In the genomic region with DNA sequence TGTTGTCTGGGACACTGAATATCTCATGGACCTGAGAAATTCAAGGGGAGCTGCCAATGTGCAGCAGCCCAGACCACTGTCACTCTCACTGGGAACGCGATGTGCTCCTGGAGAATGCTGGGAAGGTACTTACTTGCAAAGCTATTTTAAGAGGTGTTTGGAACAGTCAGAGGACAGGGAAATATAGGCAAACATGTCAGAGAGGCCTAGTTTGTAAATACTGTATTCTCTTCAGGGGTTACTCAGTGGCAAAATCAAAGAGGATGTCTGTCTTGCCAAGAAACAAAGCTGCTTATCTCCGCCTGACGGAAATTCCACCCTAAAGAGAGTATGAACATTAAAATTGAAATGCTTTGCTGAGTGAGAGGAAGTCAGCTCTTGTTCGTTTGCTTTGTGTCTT, we compare ENCODE assay signal across 16 mouse cellular contexts. TPM values are rescaled to one million over a fixed set of nuclear protein-coding genes. Genes with fewer than 3 reads are reported as not detected.
DNase-seq lines count a peak whose midpoint lies in the region; ATAC-seq and TF ChIP-seq lines count a peak whose summit lies in the region.
"Had no signal": no experiment of that assay in that cellular context is flagged by ENCODE, and none has a peak within 500 bp of the region (broad histone marks: within the 10 kb centered on the region; RNA-seq: fewer than 3 reads in every experiment).

No protein-coding gene starts in this region.

- TF ChIP-seq CTCF in liver, postnatal 0 days (IDR thresholded peaks at IDR 0.05; ENCODE audit: low read depth), result no peak
- no peak for TF ChIP-seq CTCF in lung, embryonic 14.5 days (IDR thresholded peaks at IDR 0.05; ENCODE audit: low read depth)

- TF ChIP-seq EP300 in liver, postnatal 0 days (IDR thresholded peaks at IDR 0.05; ENCODE audit: low read depth), result peak; percentile 80; the same call in 1 of the 2 replicates

- peak; percentile 3 for DNase-seq in adrenal gland, postnatal 10 days
- no peak for DNase-seq in adrenal gland, postnatal 25 days
- DNase-seq in liver, postnatal 0 days, result no peak
- no peak for DNase-seq in liver
- peak; percentile 63 for DNase-seq in lung, embryonic 14.5 days
- DNase-seq in B cell, adult 2 months, result no peak
- no peak for DNase-seq in frontal cortex, postnatal 25 days (ENCODE audit: low spot score in 2 of 2)
- DNase-seq: adrenal gland, postnatal 36 days; cerebellum, postnatal 36 days; gastrocnemius, adult 2 months had no signal

- H3K27ac ChIP-seq in liver, postnatal 0 days (ENCODE audit: low read depth), result no peak overlapping the region
- H3K27ac ChIP-seq in lung, embryonic 14.5 days (ENCODE audit: low read depth), result peak overlapping the region; percentile 43; the same call in 1 of the 2 replicates
- H3K27ac ChIP-seq: embryonic facial prominence, embryonic 12.5 days; gastrocnemius, adult 2 months; hindbrain, embryonic 13.5 days; limb, embryonic 13.5 days had no signal

- no peak overlapping the region for H3K9ac ChIP-seq in liver, postnatal 0 days (replicated peaks)
- H3K9ac ChIP-seq in lung, embryonic 14.5 days, result no peak overlapping the region
- H3K9ac ChIP-seq: embryonic facial prominence, embryonic 12.5 days; hindbrain, embryonic 13.5 days; limb, embryonic 13.5 days had no signal

- ATAC-seq in liver, postnatal 0 days, result peak; percentile 27; the same call in 1 of the 2 replicates
- peak; percentile 38; the same call in 1 of the 2 replicates for ATAC-seq in lung, embryonic 14.5 days (ENCODE audit: insufficient read depth)
- no peak for ATAC-seq in megakaryocyte-erythroid progenitor cell, adult 5-6 weeks (replicated peaks; ENCODE audit: low FRiP score, low TSS enrichment, poor library complexity, severe bottlenecking)

- no peaks in the 10 kb centered on the region for H3K36me3 ChIP-seq in liver, postnatal 0 days (replicated peaks; ENCODE audit: insufficient read depth, low read length)
- H3K36me3 ChIP-seq in lung, embryonic 14.5 days (ENCODE audit: insufficient read depth), result no peaks in the 10 kb centered on the region
- H3K36me3 ChIP-seq: embryonic facial prominence, embryonic 12.5 days; hindbrain, embryonic 13.5 days; limb, embryonic 13.5 days had no signal

- no peaks in the 10 kb centered on the region for H3K9me3 ChIP-seq in liver, postnatal 0 days (ENCODE audit: low read length)
- H3K9me3 ChIP-seq in lung, embryonic 14.5 days (ENCODE audit: low read depth, low read length), result no peaks in the 10 kb centered on the region
- H3K9me3 ChIP-seq: embryonic facial prominence, embryonic 12.5 days; hindbrain, embryonic 13.5 days; limb, embryonic 13.5 days had no signal

- no peaks in the 10 kb centered on the region for H3K27me3 ChIP-seq in liver, postnatal 0 days (ENCODE audit: insufficient read depth, low read length)
- H3K27me3 ChIP-seq in lung, embryonic 14.5 days (ENCODE audit: insufficient read depth, low read length), result no peaks in the 10 kb centered on the region
- H3K27me3 ChIP-seq: embryonic facial prominence, embryonic 12.5 days; hindbrain, embryonic 13.5 days; limb, embryonic 13.5 days had no signal

- H3K4me1 ChIP-seq in liver, postnatal 0 days (ENCODE audit: insufficient read depth), result no peaks in the 10 kb centered on the region
- no peaks in the 10 kb centered on the region for H3K4me1 ChIP-seq in lung, embryonic 14.5 days (ENCODE audit: insufficient read depth)
- H3K4me1 ChIP-seq: embryonic facial prominence, embryonic 12.5 days; hindbrain, embryonic 13.5 days; limb, embryonic 13.5 days had no signal

- no peak overlapping the region for H3K4me2 ChIP-seq in liver, postnatal 0 days (ENCODE audit: low read depth, low read length)
- no peak overlapping the region for H3K4me2 ChIP-seq in lung, embryonic 14.5 days
- H3K4me2 ChIP-seq: embryonic facial prominence, embryonic 12.5 days; hindbrain, embryonic 13.5 days; limb, embryonic 13.5 days had no signal

- WGBS in liver, postnatal 0 days (ENCODE audit: insufficient replicate concordance), result 50% methylated on average over 5 of the region's 5 CpGs
- 18% methylated on average over 5 of the region's 5 CpGs for WGBS in lung, embryonic 14.5 days

- H3K4me3 ChIP-seq in liver, postnatal 0 days (ENCODE audit: low read depth, low read length), result no peak overlapping the region
- H3K4me3 ChIP-seq in lung, embryonic 14.5 days (ENCODE audit: low read depth, low read length), result no peak overlapping the region
- H3K4me3 ChIP-seq: embryonic facial prominence, embryonic 12.5 days; gastrocnemius, adult 2 months; hindbrain, embryonic 13.5 days; limb, embryonic 13.5 days; myocyte had no signal

RNA-seq across cellular contexts. Expression of a gene that starts 17.3 kb away (rescaled TPM):
- total RNA-seq in adrenal gland, postnatal 10 days (2021), result 1 to 10 TPM in 1 of 2 experiments, under 1 TPM in 1; 0.78 to 1.9 TPM
- total RNA-seq in adrenal gland, postnatal 25 days (2021), result 0.15 TPM in 1 of 2 replicates, not detected in the other
- polyA plus RNA-seq in liver, postnatal 0 days (2015; fragmentation: Nextera tagmentation; extraction: Ambion mirVana), result 0.21 and 0.22 TPM in 2 replicates
- polyA plus RNA-seq in lung, embryonic 14.5 days (2014; fragmentation: Nextera tagmentation; extraction: Ambion mirVana), result 3.2 and 3.5 TPM in 2 replicates
- total RNA-seq in megakaryocyte-erythroid progenitor cell, adult 5-6 weeks (2014; fragmentation: Nextera tagmentation), result not detected in 2 replicates
- total RNA-seq in megakaryocyte-erythroid progenitor cell, adult 5-6 weeks (2017), result not detected in 2 replicates
- total RNA-seq: megakaryocyte, adult 5-6 weeks had no signal
- polyA plus RNA-seq: myocyte had no signal

Comparison
In these comparisons a context has a peak if more than half of its experiments do, and no peak if none do; other contexts are left out.
1. DNase-seq: peak in adrenal gland, postnatal 10 days (single experiment) and lung, embryonic 14.5 days (single experiment); none in adrenal gland, postnatal 25 days (single experiment), liver, postnatal 0 days (single experiment), liver (single experiment), B cell, adult 2 months (0 of 2) and frontal cortex, postnatal 25 days (0 of 2).